Mouse (Mus musculus): ENCODE data around the gene Ccpg1os. TPM values are rescaled to one million over a fixed set of nuclear protein-coding genes. Genes with fewer than 3 reads are reported as not detected.

Ccpg1os gene
- 22.2 TPM in 2 replicates for polyA plus RNA-seq (2015; fragmentation: Nextera tagmentation; extraction: Ambion mirVana)

DNA sequence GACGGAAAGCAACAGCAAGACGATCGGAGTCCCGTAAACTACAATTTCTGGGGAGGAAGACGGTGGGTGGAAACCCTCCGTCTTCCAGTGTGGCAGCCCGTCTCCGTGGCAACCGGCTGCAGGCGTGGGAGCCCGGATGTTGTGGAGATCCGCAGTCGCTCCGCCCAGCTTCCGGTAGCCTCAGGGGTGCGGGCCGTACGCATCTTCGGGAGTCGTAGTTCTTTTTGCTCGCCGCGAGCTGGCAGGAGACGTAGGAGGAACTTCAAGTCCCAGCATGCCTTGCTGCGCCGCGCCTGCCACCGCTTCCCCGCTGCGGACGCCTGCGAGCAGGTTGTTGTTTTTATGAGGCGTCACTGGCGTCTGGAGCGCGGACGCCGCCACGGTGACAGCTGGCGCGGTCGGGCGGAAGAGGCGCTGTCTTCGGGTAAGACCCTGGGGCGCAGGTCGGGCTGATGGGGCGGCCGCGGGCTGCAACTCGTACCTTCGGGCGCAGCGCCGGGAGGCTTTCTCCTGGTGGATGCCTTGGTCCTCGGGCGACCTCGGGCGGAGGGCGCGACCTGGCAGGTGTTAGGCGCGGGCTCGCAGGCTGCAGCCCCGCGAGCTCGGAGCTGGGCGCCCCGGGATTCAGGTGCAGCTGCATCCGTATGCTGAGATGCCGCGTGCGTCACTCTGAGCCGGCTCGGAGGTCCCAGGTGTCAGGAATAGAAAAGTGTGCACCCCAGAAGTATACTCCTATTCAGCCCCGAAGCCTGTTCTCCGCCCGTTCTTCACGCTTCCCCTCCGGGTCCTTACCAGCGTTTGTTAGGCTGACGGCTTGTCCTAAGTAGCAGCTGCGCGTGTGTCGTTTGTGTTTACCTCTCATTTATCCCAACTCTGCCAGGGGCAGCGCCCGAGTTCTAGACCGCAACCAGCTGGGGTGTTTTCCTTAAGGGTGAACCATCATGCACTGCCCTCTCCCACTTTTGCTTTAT is at the start of gene Ccpg1os, which contains the start of gene Ccpg1:
Ccpg1os (minus strand) TSS at position 133 of the 971 bp plus-strand sequence.
Ccpg1 (plus strand) TSS at position 180 of the 971 bp plus-strand sequence.
- Histone ChIP-seq H3K9ac (replicated peaks) (peak within 1 kb of the TSS; percentile 87), H3K4me2 (peak within 1 kb of the TSS; percentile 86), H3K4me1 (peaks cover 24% of the 10 kb centered on the region), H3K27me3 (replicated peaks) (no peaks in the 10 kb centered on the region), H3K4me3 (replicated peaks) (peak within 1 kb of the TSS; percentile 97), H3K9me3 (replicated peaks) (no peaks in the 10 kb centered on the region), H3K36me3 (no peaks in the 10 kb centered on the region), H3K27ac (replicated peaks) (peak within 1 kb of the TSS; percentile 93)
- ATAC-seq (ENCODE audit: low FRiP score) = peak; percentile 100
- under 1% methylated on average over 87 of the region's 88 CpGs for WGBS

DNA sequence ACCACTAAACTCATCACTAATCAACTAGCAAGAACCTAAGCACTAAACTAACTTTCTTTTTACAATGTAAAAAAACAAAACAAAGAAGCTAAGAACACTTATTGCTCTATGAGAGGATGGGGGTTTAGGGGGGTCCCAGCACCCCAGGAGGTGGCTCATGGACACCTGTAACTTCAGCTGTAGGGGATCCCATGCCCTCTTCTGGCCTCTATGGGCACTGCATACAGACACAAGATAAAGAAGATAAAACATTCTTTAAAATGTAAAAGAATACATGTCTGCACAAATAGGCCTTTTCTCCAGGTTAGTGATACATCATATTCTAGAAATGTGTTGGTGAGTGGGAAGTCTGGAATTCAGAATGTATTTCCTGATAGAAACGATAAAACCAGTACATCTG is 48.2 kb upstream of the Ccpg1os start:
- H3K27me3 ChIP-seq (replicated peaks) = no peaks in the 10 kb centered on the region
- no peaks in the 10 kb centered on the region for H3K9me3 ChIP-seq (replicated peaks)
- no peak for ATAC-seq (ENCODE audit: low FRiP score)
- WGBS = 98% methylated on average over 1 of the region's 1 CpGs
- no peak overlapping the region for H3K27ac ChIP-seq (replicated peaks)
- peaks cover 4% of the 10 kb centered on the region for H3K4me1 ChIP-seq
- no peak overlapping the region for H3K4me3 ChIP-seq (replicated peaks)
- no peak overlapping the region for H3K4me2 ChIP-seq
- H3K36me3 ChIP-seq = peaks cover 44% of the 10 kb centered on the region
- no peak overlapping the region for H3K9ac ChIP-seq (replicated peaks)

GRCm38 (mm10) chr9:73031421-73031820 is 46.2 kb upstream of the Ccpg1os start:
- H3K4me2 ChIP-seq = no peak overlapping the region
- H3K36me3 ChIP-seq = peaks cover 48% of the 10 kb centered on the region
- H3K4me3 ChIP-seq (replicated peaks) = no peak overlapping the region
- WGBS = 68% methylated on average over 4 of the region's 4 CpGs
- H3K9ac ChIP-seq (replicated peaks) = no peak overlapping the region
- H3K27ac ChIP-seq (replicated peaks) = no peak overlapping the region
- H3K27me3 ChIP-seq (replicated peaks) = no peaks in the 10 kb centered on the region
- H3K9me3 ChIP-seq (replicated peaks) = no peaks in the 10 kb centered on the region
- no peak for ATAC-seq (ENCODE audit: low FRiP score)
- no peaks in the 10 kb centered on the region for H3K4me1 ChIP-seq

GRCm38 (mm10) chr9:73030443-73030842 is 45.3 kb upstream of the Ccpg1os start:
- Histone ChIP-seq H3K27ac (replicated peaks) (no peak overlapping the region), H3K4me3 (replicated peaks) (no peak overlapping the region), H3K9ac (replicated peaks) (no peak overlapping the region), H3K9me3 (replicated peaks) (no peaks in the 10 kb centered on the region), H3K4me2 (no peak overlapping the region), H3K36me3 (peaks cover 48% of the 10 kb centered on the region), H3K4me1 (0 out of 2 replicates have a peak, but pooled peaks cover 6% of the 10 kb centered on the region), H3K27me3 (replicated peaks) (no peaks in the 10 kb centered on the region)
- no peak for ATAC-seq (ENCODE audit: low FRiP score)
- 95% methylated on average over 1 of the region's 1 CpGs for WGBS

DNA sequence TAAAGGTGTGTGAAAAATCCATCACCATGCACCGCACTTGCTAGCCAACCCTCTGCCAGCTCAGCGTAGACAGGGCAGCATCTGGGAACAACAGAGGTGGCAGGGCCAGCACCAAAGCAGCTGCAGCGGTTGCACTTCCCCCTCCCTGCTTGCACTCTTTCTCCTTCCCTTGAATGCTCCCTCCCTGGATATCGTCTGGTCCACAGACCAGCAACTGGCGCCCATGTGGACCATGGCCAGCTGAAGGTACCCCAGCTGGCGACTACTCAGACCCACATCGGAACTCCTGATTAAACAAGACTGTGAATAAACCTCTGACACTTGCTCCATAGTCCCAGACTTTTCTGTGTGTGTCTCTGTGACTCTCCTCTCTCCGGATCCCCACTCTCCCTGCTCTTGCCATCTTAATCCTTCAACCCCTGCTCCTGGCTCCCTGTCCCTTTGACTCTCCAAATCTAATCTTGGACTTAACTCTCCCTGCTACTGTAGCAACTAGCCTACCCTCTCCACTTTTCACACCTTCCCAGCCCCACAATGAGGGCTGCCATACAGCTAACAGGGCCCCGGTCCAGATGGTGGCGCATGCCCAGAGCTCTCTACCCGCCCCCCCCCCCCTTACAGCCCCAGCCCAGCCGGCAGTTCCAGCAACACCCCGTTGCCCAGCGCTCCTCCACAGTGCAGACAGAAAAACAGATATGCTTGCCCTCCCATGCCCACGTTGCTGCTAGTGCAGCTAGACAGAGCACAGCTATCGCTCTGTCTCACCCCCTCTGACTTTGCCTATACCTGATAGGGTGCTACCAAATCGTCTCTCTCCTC is 40.8 kb upstream of the Ccpg1os start:
- Histone ChIP-seq H3K36me3 (peaks cover 33% of the 10 kb centered on the region), H3K27me3 (replicated peaks) (no peaks in the 10 kb centered on the region), H3K9ac (replicated peaks) (no peak overlapping the region), H3K4me2 (peak overlapping the region; percentile 33; the same call in 1 of the 2 replicates), H3K4me1 (0 out of 2 replicates have a peak, but pooled peaks cover 6% of the 10 kb centered on the region), H3K27ac (replicated peaks) (no peak overlapping the region), H3K9me3 (replicated peaks) (no peaks in the 10 kb centered on the region), H3K4me3 (replicated peaks) (no peak overlapping the region)
- WGBS = 18% methylated on average over 17 of the region's 17 CpGs
- ATAC-seq (ENCODE audit: low FRiP score) = peak; percentile 72

GRCm38 (mm10) chr9:73020566-73021097 is 35.5 kb upstream of the Ccpg1os start:
- no peaks in the 10 kb centered on the region for H3K27me3 ChIP-seq (replicated peaks)
- H3K9me3 ChIP-seq (replicated peaks) = no peaks in the 10 kb centered on the region
- no peak overlapping the region for H3K9ac ChIP-seq (replicated peaks)
- H3K4me3 ChIP-seq (replicated peaks) = no peak overlapping the region
- 0 out of 2 replicates have a peak, but pooled peaks cover under 1% of the 10 kb centered on the region for H3K4me1 ChIP-seq
- H3K36me3 ChIP-seq = peaks cover 58% of the 10 kb centered on the region
- ATAC-seq (ENCODE audit: low FRiP score) = no peak
- H3K4me2 ChIP-seq = no peak overlapping the region
- H3K27ac ChIP-seq (replicated peaks) = no peak overlapping the region
- WGBS = 93% methylated on average over 5 of the region's 5 CpGs

DNA sequence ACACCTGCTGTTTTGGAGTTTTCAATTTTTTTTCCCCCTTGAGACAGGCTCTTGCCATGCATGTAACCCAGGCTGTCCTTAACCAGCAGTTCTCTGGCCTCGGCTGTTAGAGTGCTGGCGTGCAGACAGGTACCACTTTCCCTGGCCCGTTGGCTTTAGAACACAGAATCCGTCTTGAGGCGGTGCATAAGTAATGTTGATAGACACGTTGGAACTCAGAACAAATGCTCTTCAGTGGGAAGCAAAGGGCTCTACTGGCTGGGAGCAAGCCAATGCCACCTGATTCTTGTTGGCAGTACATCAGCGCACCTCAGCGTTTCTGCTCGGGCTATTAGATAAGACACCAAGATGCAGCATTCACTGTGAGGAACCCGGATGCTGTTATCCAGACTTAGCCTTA is 34.7 kb upstream of the Ccpg1os start:
- no peak for ATAC-seq (ENCODE audit: low FRiP score)
- peaks cover 65% of the 10 kb centered on the region for H3K36me3 ChIP-seq
- WGBS = 95% methylated on average over 10 of the region's 10 CpGs

GRCm38 (mm10) chr9:73014724-73015123 is 29.5 kb upstream of the Ccpg1os start:
- H3K27ac ChIP-seq (replicated peaks) = no peak overlapping the region
- no peak overlapping the region for H3K4me2 ChIP-seq
- H3K4me3 ChIP-seq (replicated peaks) = no peak overlapping the region
- ATAC-seq (ENCODE audit: low FRiP score) = no peak
- no peaks in the 10 kb centered on the region for H3K27me3 ChIP-seq (replicated peaks)
- H3K9ac ChIP-seq (replicated peaks) = no peak overlapping the region
- no peaks in the 10 kb centered on the region for H3K9me3 ChIP-seq (replicated peaks)
- H3K4me1 ChIP-seq = no peaks in the 10 kb centered on the region
- peaks cover 89% of the 10 kb centered on the region for H3K36me3 ChIP-seq
- 91% methylated on average over 13 of the region's 13 CpGs for WGBS

More for the DNA sequence above, 34.7 kb upstream of the Ccpg1os start:
- Histone ChIP-seq H3K4me3 (replicated peaks) (no peak overlapping the region), H3K27me3 (replicated peaks) (no peaks in the 10 kb centered on the region), H3K27ac (replicated peaks) (no peak overlapping the region), H3K4me2 (no peak overlapping the region), H3K9ac (replicated peaks) (no peak overlapping the region), H3K4me1 (no peaks in the 10 kb centered on the region), H3K9me3 (replicated peaks) (no peaks in the 10 kb centered on the region)

DNA sequence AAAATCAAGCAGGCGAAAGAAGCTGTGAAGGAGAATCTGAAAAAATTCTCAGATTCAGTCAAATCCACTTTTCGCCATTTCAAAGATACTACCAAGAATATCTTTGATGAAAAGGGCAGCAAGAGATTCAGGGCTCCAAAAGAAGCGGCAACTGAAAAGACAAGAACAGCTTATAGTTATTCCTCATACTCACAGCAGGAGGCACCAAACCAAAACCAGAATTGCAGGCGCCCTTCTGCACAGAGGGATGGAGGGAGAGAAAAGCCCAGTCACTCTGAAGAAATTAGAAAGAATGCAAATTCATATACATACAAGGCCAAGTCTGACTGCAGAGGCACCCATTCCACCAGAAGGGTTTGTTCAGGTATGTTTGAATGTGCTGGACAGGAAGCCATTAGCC is 27.4 kb upstream of the Ccpg1os start:
- H3K27me3 ChIP-seq (replicated peaks) = no peaks in the 10 kb centered on the region
- H3K4me2 ChIP-seq = no peak overlapping the region
- no peaks in the 10 kb centered on the region for H3K9me3 ChIP-seq (replicated peaks)
- H3K4me3 ChIP-seq (replicated peaks) = no peak overlapping the region
- no peak for ATAC-seq (ENCODE audit: low FRiP score)
- H3K4me1 ChIP-seq = no peaks in the 10 kb centered on the region
- H3K27ac ChIP-seq (replicated peaks) = no peak overlapping the region
- 89% methylated on average over 4 of the region's 4 CpGs for WGBS
- H3K9ac ChIP-seq (replicated peaks) = no peak overlapping the region
- peaks cover 81% of the 10 kb centered on the region for H3K36me3 ChIP-seq

DNA sequence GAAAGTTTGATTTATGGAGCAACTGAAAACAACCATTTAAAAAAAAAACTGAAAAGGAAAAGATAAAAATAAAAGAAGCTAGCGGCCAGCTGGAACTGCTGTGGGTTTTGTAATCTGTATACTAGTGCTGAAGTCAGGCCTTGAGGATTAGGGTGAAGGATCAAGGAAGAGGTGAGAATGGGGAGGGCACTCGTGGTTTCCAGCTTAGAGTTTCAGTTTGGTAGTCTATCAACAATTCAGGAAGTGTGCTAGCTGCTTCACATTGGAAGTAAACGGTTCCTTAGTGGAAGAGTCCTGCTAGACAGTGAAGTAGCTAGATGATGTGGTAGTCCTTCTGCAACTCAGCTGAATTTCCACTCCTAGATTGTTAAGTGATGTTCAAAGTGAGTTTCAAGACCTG is 23.2 kb upstream of the Ccpg1os start:
- H3K4me3 ChIP-seq (replicated peaks) = no peak overlapping the region
- no peak overlapping the region for H3K4me2 ChIP-seq
- 77% methylated on average over 3 of the region's 3 CpGs for WGBS
- no peak overlapping the region for H3K9ac ChIP-seq (replicated peaks)
- ATAC-seq (ENCODE audit: low FRiP score) = no peak
- H3K9me3 ChIP-seq (replicated peaks) = no peaks in the 10 kb centered on the region
- H3K27ac ChIP-seq (replicated peaks) = no peak overlapping the region
- peaks cover 74% of the 10 kb centered on the region for H3K36me3 ChIP-seq
- H3K27me3 ChIP-seq (replicated peaks) = no peaks in the 10 kb centered on the region
- no peaks in the 10 kb centered on the region for H3K4me1 ChIP-seq

- Histone ChIP-seq H3K4me2 (no peak overlapping the region), H3K9me3 (replicated peaks) (no peaks in the 10 kb centered on the region), H3K4me1 (no peaks in the 10 kb centered on the region), H3K9ac (replicated peaks) (no peak overlapping the region), H3K4me3 (replicated peaks) (no peak overlapping the region), H3K27me3 (replicated peaks) (no peaks in the 10 kb centered on the region), H3K36me3 (peaks cover 71% of the 10 kb centered on the region), H3K27ac (replicated peaks) (no peak overlapping the region)
- WGBS = 89% methylated on average over 3 of the region's 3 CpGs
- no peak for ATAC-seq (ENCODE audit: low FRiP score)
Observed at GRCm38 (mm10) chr9:73006175-73006574, 21.0 kb upstream of the Ccpg1os start.

Data from neural tube, embryonic 15.5 days (tissue).